Mouse (Mus musculus) spleen, embryonic (tissue): ENCODE data around the gene Ect2.

Experiments
- CTCF ChIA-PET: fragments of 350-600 bp; sonication (Branson Sonifier 250); formaldehyde crosslinking; loops from one replicate; lab custom pipeline; 2022; lab: Charles Lee

Ect2 gene

DNA sequence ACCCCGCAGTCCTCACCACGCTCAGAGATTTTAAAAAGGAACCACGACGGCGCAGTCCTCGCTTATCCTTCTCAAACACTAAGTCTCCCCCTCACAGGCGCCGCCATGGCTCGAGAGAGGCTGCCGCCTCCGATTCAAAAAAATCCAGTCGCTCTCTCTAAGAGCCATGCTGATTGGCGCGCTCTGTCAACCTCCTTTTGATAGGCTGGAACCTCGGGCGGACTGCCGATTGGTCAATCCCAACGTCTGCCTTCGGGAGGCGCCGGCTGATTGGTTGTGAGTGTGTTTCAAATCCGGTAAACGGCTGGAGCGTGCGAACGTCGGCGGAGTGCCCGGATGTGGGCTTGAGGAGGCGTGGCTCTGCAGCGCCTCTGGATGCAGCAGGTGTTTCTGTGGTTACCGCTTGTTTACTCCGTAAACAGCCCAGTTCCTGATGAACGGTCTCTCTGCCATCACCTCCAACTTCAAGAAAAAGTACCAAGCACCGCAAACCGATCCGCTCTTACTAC is at the start of gene Ect2:
Ect2 (minus strand) TSS at position 178 of the 509 bp plus-strand sequence.
- CTCF ChIA-PET: interaction anchor here (0.5 to 0.6 kb wide), 3 partner anchors 12 to 31 kb away, joined by 3 read pairs; no protein-coding TSS in a partner anchor

DNA sequence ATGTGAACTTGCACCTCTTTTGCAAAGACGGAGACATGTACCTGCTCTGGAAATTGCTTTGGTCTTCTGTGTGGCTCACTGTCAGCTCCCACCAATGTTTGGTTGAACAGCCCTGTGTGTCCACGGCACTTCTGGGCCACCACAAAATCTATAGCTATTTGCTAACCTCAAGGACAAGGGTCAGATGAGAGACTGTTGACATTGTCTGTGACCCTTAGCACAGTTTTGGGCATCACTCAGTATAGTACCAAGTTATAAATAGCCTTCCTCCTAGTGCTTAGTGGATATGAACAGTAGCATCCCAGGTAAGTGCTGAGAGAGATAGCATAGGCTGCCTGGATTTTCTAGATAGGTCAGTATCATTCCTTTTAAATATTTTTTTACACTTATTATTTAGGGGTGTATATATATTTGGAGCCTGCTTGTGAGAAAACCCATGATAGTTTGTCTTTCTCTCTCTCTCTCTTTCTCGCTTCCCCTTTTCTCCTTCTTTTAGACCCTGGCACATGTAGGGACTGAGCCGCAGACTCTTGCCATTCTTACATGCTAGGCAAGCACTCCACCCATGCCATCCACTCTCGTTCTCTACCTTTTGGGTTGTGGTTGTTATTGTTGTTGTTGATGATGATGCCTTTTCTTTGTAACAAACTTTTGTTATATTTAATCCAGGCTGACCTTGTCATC is 48.2 kb upstream of the Ect2 start:
- CTCF ChIA-PET: no interaction called here

DNA sequence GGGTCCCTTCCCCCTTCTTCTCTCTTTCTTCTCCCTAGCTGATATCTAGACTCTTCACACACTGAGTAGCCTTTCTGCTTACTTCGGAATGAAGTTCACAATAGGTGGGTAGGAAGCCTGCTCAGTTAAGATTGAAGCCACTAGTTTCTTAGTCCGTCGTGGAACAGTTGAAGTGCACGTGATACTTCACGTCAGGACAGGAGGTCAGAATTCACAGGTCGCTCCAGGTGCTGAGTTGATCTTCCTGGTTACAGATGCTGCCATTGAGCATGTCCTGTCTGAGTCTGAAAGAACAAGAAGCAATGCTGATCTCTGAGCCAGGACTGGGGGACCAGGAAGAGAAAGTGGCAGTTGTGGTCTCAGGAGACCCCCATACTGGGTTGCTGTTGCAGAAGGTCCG is 45.4 kb upstream of the Ect2 start:
- CTCF ChIA-PET: no interaction called here

DNA sequence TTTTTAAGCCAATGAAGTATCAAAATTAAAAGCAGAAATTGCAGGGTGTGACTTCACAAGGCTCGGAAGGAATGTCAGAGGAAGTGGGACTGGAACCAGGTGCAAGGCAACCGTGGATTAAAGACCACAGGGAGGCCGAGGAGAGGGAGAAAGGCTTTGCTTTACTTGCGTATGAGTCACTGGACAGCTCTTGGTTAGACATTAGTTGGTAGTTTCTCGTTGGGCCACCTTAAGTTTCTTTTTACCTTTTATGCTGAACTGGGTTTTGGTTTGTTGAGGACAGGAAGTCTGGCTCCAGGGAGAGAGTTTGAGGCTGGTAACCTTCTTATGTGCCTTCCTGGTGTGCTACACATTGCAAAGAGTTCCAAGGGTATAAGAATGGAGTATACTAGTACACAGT is 44.1 kb upstream of the Ect2 start:
- CTCF ChIA-PET: no interaction called here

DNA sequence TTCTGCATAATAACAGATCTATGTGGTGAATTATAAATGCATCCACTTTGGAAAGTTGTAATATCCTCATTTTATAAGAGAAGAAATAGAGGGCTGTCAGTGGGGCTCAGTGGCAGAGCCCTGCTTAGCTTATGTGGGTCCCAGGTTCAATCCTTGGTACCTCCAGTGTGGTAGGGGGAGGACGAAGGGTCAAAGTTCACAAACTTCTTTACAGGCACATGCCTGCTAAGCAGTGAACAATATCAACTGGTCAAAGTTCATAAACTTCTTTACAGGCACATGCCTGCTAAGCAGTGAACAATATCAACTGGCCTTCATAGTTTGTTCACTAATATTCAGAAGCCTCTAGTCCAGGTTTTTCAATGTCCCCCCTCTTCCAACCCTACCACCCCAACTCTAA is 42.9 kb upstream of the Ect2 start:
- CTCF ChIA-PET: no interaction called here

DNA sequence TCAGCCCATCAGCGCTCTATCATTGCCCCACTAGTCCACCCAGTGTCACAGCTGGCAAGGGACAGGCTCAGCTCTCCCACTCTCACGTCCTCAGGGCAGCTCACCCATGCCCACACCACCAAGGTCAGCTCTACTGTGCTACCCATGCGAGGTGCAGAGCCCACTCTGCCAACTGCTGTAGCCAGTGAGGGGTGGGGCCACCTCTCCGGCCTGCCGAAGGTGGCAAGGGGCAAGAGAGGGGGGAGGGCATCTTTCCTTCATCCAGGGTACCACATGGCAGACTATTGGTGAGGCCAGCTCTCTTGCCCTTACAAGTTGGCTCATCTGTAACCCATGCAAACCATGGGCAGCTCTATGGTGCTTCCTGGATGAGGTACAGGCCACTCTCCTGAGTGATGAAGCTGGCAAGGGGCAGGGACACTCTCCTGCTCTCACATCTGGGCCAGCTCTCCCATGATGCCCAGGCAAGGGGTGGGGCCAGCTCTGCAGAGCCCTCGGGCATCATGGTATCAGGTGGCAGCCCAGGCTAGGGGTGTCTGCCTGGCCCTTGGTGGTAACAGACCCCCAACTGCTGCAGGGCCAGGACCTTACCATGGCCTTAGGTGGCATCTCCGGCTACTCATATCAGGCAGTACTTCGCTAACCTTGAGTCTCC is 42.0 kb upstream of the Ect2 start:
- CTCF ChIA-PET: no interaction called here

DNA sequence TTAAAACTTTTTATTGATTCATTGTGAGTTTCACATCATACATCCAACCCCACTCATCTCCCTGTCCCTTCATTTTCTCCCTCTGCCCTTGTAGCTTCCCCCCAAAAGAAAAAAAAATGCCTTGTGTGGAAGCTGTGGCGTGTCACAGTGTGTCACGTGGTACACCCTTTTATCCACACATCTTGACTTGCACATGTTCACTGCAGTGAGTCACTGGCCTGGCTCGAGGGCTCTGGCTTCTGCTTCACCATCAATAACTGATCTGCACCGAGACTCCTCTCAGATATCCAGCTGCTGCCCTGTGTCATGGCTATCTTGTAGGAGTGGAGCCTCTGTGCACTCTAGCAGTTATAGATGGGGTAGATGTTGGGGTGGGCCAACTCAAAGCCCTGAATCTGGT is 41.5 kb upstream of the Ect2 start:
- CTCF ChIA-PET: no interaction called here

DNA sequence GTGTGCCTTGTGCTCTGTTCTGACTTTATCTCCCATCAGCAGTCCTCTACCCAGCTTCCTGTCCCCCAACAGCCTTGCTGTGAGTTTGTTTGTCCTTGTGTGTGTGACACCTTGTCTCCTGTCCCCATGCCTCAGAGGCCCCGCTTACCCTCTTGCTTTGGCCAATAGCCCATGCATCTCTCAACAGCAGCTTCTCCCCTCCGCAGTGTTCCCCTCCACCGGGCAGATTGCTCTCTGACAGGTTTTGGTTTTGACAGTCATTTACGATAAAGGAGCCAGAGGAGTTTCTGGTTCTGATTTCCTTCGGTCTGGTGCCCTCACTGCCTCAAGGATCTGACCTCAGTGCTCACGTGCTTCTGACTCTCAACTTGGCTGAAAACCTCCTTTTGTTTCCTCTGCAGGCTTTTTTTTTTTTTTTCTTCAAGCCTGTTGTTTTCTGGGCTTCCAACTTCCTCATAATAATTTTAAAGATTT is 40.2 kb upstream of the Ect2 start:
- CTCF ChIA-PET: interaction anchor here (0.8 kb wide), 1 partner anchor 11 kb away, joined by 3 read pairs; the partner anchor contains the start of gene Nceh1

DNA sequence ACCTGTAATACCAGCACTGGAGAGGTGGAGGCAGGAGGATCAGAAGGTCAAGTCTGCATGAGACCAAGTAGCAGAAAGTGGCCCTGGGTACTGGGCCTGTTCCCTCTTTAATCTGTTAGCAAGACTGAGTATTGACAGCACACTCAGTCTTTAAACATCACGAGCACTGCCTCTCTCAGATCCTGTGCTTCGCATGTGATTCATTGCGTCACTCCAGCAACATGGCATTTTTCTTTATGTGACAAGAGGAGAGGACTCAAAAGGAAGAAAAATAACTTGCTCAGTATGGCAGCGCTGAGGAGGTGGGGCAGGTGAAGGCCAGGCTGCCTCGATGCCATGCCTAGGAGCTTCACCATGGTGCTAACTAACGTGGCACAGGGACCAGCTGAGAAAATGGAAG is 38.2 kb upstream of the Ect2 start:
- CTCF ChIA-PET: no interaction called here

DNA sequence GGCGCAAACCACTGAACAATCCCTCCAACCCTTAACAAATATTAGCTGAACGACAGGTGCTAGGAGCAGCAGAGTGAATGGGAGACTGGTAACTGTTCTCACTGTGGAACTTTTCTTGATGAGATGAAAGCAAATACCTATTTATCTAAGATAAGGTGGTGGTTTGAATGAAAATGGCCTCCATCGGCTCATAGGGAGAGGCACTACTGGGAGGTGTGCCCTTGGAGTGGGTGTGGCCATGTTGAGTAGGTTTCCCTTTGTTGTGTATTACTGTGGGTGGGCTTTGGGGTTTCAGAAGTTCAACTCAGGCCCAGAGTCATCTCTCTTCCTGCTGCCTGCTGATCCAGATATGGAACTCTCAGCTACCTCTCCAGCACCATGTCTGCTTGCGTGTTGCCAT is 37.2 kb upstream of the Ect2 start:
- CTCF ChIA-PET: no interaction called here

DNA sequence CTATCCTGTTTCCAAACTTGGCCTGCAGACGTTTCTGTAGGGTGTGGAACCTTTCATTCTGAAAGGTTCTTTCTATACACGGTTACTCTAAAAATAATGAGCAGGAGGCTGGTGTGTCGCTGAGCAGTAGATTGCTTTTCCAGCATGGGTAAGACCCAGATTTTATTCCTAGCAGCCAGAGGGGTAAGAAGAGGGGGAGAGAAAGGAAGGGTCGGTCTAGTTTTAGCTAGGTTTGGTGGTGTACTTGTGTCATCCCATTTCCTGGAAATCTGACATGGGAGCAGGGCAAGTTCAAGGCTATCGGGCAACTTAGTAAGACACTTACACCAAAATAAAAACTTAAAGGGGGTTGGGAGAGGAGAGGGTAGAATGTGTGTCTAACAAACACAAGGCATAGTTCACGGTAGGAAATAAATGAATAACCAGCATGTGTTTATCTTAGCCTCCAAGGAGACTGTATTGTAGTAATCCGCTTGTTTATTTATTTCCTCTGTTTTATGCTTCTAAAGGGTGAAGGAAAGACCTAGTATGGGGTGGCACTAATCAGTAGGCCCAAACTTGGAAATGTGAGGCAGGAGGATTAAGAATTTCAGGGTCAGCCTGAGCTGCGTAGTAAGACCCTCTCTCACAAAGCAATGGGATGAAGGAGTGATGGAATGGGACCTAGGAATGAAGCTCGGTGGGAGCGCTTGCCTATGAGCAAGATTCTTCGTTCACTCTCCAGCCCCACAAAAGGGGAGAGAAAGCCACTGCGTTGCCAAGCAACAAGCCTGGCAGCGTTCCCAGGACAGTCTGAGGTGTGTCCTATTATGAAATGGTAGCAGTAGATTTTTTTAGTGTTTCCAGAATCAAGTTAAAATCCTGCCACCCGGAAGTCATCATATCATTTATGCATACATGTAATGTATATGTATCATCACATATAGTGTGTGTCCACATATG is 35.9 kb upstream of the Ect2 start:
- CTCF ChIA-PET: no interaction called here

DNA sequence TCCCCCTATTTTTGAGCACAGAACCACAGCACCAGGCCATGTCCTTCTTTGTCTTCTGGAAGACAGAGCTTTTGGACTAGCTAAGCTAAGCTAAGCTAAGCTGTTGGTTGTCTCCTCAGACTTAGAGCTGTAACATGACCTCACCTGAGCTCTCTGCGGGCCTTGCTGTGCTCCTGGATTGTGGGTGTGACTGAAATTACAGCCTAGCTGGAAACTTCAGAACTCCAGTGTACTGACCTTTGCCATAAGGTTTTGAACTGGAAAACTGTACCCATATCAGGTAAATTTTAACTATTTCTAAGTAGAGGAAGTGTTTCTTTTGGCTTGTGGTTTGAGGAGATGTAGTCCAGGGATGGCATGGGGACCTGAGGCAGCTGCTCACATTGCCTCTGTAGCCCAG is 34.7 kb upstream of the Ect2 start:
- CTCF ChIA-PET: no interaction called here

DNA sequence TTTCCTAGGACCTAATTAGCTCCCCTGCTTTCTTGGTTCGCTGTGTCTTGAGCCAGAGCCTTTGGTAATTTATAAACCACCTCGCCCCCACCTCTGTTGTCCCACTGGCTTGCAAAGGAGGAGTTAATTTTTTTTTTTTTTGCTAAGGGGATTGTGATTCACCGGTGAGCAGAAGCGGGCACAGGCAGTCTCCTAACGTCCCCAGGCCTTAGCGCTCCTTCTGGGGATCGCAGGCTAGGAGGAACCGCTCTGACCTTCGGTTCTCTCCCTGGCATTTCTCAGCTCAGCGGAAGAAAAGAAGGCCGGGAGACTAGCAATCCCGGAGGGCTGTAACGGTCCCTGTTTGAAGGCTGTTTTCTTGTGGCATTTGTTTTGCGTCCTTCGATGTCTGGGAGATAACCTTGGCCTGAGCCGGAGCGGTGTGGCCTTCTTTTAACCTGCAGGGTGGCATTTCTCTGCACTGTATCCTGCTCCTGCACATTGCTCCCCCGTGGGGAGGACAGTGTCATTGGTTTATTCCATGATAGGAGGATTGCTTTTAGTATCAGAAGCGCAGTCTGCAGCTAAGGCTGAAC is 30.0 kb upstream of the Ect2 start:
- CTCF ChIA-PET: interaction anchor here (1.2 kb wide), 1 partner anchor 10 kb away, joined by 3 read pairs; no protein-coding TSS in a partner anchor

DNA sequence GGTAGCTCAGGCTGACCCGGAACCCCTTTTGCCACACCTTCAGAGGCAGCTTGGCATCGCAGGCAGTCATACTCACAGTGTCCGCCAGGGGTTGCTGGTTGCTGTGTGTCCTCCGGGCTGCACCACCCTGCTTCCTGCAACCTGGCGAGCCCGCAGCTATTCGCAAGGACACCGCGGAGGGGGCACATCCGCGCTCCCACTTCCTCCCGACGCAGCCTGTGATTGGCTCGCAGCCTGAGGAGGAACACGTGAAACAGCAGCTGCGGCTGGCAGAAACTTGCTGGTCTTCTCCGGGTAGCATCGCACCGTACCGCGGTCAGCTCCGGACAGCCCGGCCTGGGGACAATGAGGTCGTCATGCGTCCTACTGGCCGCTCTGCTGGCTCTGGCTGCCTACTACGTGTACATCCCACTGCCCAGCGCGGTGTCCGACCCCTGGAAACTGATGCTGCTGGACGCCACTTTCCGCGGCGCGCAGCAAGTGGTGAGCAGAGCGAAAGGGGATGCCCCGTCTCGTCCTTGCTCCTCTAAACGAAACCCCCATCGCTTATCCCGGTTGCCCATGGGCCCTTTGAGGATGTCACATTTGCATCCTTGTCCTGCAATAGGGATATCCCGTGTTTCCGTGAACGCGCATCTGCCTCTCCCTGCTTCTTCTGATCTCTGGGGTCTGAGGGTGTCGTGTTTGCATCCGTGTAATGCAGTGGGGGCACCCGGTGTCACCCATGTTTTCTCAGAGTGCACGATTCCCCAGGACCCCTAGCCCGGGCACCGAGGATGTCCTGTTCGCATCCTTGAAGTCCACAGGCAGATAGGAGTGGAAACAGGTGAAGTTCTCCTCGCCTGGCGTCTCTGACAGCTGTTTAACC is 29.3 kb upstream of the Ect2 start, which contains the start of gene Nceh1:
Nceh1 (plus strand) TSS at position 233 of the 868 bp plus-strand sequence.
- CTCF ChIA-PET: interaction anchor here (1.2 kb wide), 1 partner anchor 11 kb away, joined by 3 read pairs; no protein-coding TSS in a partner anchor

DNA sequence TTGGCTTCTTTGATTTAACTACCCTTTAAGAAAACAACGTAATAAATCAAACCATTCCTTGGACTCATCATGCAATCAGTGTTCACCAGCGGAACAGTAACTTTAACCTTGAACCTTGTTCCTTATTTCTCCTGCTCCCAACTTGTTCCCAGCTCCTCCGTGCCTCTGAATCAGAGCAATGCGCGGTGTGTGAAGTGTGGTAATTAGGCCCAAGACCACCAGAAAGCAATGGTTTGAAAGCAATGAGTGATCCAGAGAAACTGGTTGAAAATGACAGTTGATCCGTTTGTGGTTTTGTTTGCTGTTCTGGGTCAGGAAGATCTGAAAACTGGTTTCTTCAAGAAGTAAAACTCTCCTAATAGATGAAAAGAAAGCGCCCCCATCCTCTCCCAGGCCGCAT is 26.0 kb upstream of the Ect2 start:
- CTCF ChIA-PET: no interaction called here

DNA sequence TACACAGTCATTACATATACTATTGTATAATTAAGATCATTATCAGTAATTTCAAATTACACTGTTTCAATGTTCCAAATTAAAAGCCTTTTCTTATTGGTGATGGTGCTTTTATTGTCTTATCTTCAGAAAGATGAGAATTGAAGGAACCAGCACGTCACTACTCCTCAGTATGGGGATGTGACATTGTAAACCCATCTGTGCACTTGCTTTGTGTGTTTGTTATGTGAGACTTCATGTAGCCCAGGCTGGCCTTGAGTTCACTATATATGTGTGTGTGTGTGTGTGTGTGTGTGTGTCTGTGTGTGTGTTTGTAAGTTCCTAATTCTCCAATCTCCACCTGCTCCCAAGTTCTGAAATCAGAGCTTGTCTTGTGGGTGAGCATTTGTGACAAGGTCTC is 16.6 kb upstream of the Ect2 start:
- CTCF ChIA-PET: interaction anchor here (0.9 kb wide), 1 partner anchor 11 kb away, joined by 3 read pairs; no protein-coding TSS in a partner anchor

DNA sequence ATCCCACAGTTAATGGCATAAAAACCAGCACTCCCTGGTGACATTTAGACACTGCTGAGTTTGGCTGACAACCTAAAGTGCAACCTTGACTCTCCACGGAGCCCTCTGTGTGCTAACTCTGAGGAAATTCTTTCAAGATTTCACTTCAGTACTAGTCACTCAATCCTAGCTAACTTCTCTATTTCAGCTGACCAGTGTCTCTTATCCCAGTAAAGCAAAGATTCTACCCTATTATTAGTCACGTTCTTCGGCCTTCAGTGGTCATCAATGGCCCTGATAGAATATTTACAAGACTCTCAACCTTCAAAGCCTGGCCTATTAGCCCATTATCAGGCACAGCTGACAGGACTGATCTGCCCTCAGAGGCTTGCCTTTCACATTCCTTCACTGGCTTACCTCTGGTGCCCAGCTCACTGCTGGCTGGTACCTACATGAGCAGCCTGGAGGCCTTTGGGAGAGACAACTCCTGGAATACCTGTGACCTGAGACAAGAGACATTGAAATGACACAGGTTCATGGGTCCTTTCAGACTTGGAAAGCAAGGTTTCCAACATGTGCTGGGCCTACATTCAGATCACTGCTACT is 11.9 kb upstream of the Ect2 start:
- CTCF ChIA-PET: interaction anchor here (1.1 kb wide), 1 partner anchor 10 kb away, joined by 8 read pairs; no protein-coding TSS in a partner anchor

DNA sequence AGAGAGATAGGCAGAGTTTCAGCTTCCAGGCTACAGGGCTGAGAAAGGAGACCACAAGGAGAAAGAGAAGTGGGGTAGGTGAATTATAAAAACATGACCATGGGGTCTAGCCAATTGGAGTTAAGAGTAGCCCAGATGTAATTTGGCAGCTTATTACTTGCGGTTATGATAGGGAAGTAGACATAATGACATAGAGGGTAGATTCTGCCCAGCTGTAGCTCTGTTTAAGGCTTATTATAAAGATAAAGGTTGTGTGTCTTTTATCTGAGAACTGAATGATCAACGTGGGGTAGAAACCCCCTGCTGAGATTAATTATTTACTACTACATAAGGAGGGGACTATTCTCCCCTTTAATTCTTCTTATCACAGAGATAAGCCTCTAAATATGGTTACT is 8.7 kb upstream of the Ect2 start:
- CTCF ChIA-PET: interaction anchor here (0.6 kb wide), 1 partner anchor 102 kb away, joined by 3 read pairs; no protein-coding TSS in a partner anchor

DNA sequence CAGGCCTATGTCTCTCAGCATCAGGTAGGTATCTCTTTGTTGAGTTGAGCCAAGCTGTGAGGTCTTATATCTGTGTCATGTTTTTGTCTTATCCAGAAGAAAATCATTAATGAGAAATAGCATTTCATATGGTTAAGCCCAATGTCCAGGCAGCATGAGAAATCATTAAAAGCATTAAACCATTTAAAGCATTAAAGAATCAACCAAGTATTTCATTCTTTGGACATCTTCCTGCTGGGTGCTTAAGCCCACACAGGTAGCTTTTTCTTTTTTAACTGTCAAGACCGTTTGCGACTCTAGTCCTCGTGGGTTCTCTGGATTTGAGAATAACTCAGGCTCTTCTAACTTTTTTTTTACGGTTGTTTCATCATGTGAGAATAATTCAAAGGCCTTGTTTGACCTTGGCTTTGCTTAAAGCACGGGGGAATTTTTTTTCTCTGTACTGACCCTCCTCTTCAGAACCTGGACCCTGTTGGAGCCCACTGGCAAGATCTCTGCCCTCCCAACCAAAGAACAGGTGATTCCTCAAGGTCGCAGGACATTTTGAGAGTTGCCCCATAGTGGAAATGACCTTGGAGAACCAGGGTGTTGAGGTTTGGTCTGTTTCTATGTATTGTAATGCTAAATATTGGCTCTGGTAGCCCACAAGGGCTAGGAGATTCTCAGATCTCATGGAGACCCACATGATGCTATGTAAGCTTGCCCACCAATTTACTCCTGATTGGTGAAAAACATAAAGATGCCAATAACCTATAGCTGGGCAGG is 8.1 kb upstream of the Ect2 start:
- CTCF ChIA-PET: interaction anchor here (0.6 kb wide), 1 partner anchor 103 kb away, joined by 3 read pairs; no protein-coding TSS in a partner anchor
